Mouse (Mus musculus): ENCODE results near the gene Tnks2. TPM values are rescaled to one million over a fixed set of nuclear protein-coding genes. Genes with fewer than 3 reads are reported as not detected.

The Tnks2 gene
- total RNA-seq (2015; ENCODE audit: low replicate concordance), result 27.2 and 41.1 TPM in 2 replicates
- total RNA-seq (2017; ENCODE audit: low replicate concordance), result 29.4 and 41.8 TPM in 2 replicates

GRCm38 (mm10) chr19:36833788-36834531, at the start of gene Tnks2:
Gene Tnks2, plus strand, starts transcription at chr19:36834232.
- peak; percentile 90 for ATAC-seq (replicated peaks; ENCODE audit: low FRiP score, poor library complexity, severe bottlenecking)

- no peak for ATAC-seq (replicated peaks; ENCODE audit: low FRiP score, poor library complexity, severe bottlenecking)
Measured at GRCm38 (mm10) chr19:36789873-36790733, 43.9 kb upstream of the Tnks2 start.

GRCm38 (mm10) chr19:36792589-36792988, 41.4 kb upstream of the Tnks2 start:
- no peak for ATAC-seq (replicated peaks; ENCODE audit: low FRiP score, poor library complexity, severe bottlenecking)

GRCm38 (mm10) chr19:36793450-36793849, 40.6 kb upstream of the Tnks2 start:
- ATAC-seq (replicated peaks; ENCODE audit: low FRiP score, poor library complexity, severe bottlenecking), result no peak

- no peak for ATAC-seq (replicated peaks; ENCODE audit: low FRiP score, poor library complexity, severe bottlenecking)
Measured at GRCm38 (mm10) chr19:36794008-36794407, 40.0 kb upstream of the Tnks2 start.

- no peak for ATAC-seq (replicated peaks; ENCODE audit: low FRiP score, poor library complexity, severe bottlenecking)
Measured at GRCm38 (mm10) chr19:36795277-36795676, 38.8 kb upstream of the Tnks2 start.

GRCm38 (mm10) chr19:36796931-36797330, 37.1 kb upstream of the Tnks2 start:
- ATAC-seq (replicated peaks; ENCODE audit: low FRiP score, poor library complexity, severe bottlenecking), result no peak

- no peak for ATAC-seq (replicated peaks; ENCODE audit: low FRiP score, poor library complexity, severe bottlenecking)
Measured at GRCm38 (mm10) chr19:36800288-36800687, 33.7 kb upstream of the Tnks2 start.

- ATAC-seq (replicated peaks; ENCODE audit: low FRiP score, poor library complexity, severe bottlenecking), result no peak
Measured at GRCm38 (mm10) chr19:36801856-36802641, 32.0 kb upstream of the Tnks2 start.

- ATAC-seq (replicated peaks; ENCODE audit: low FRiP score, poor library complexity, severe bottlenecking), result no peak
Measured at GRCm38 (mm10) chr19:36803403-36803802, 30.6 kb upstream of the Tnks2 start.

- ATAC-seq (replicated peaks; ENCODE audit: low FRiP score, poor library complexity, severe bottlenecking), result no peak
Measured at GRCm38 (mm10) chr19:36806842-36807241, 27.2 kb upstream of the Tnks2 start.

GRCm38 (mm10) chr19:36808426-36809105, 25.5 kb upstream of the Tnks2 start:
- no peak for ATAC-seq (replicated peaks; ENCODE audit: low FRiP score, poor library complexity, severe bottlenecking)

- ATAC-seq (replicated peaks; ENCODE audit: low FRiP score, poor library complexity, severe bottlenecking), result no peak
Measured at GRCm38 (mm10) chr19:36809476-36810168, 24.4 kb upstream of the Tnks2 start.

- ATAC-seq (replicated peaks; ENCODE audit: low FRiP score, poor library complexity, severe bottlenecking), result no peak
Measured at GRCm38 (mm10) chr19:36812011-36812410, 22.0 kb upstream of the Tnks2 start.

GRCm38 (mm10) chr19:36815396-36816271, 18.4 kb upstream of the Tnks2 start:
- ATAC-seq (replicated peaks; ENCODE audit: low FRiP score, poor library complexity, severe bottlenecking), result 0 out of 2 replicates have a peak, but pooled peaks have one; percentile 39

- ATAC-seq (replicated peaks; ENCODE audit: low FRiP score, poor library complexity, severe bottlenecking), result no peak
Measured at GRCm38 (mm10) chr19:36818141-36818885, 15.7 kb upstream of the Tnks2 start.

- ATAC-seq (replicated peaks; ENCODE audit: low FRiP score, poor library complexity, severe bottlenecking), result no peak
Measured at GRCm38 (mm10) chr19:36819199-36819598, 14.8 kb upstream of the Tnks2 start.

Data from erythroid progenitor cell, adult 5-6 weeks (primary cell).